Mouse (Mus musculus): ENCODE measurements around the gene Slc46a3. TPM values are rescaled to one million over a fixed set of nuclear protein-coding genes. Genes with fewer than 3 reads are reported as not detected.

Slc46a3 gene
- total and polyA plus RNA-seq, 3 experiments = 4.8 to 6.6 (median 6.5) TPM

Other genes starting within 250 kb of the Slc46a3 start
- gene Flt1, start 168.8 kb downstream of the Slc46a3 start, total RNA-seq (2012; rRNA removed) = 0.29 and 0.47 TPM in 2 replicates
- 0.26 and 0.27 TPM in 2 replicates for gene Flt1, start 168.8 kb downstream of the Slc46a3 start, total RNA-seq (2014; rRNA removed)
- gene Flt1, start 168.8 kb downstream of the Slc46a3 start, polyA plus RNA-seq (2012; ENCODE audit: insufficient read length, low read depth) = 0.85 and 0.94 TPM in 2 replicates
- 164 and 227 TPM in 2 replicates for gene Pomp, start 34.4 kb downstream of the Slc46a3 start, total RNA-seq (2012; rRNA removed)
- gene Pomp, start 34.4 kb downstream of the Slc46a3 start, total RNA-seq (2014; rRNA removed) = 615 and 618 TPM in 2 replicates
- gene Pomp, start 34.4 kb downstream of the Slc46a3 start, polyA plus RNA-seq (2012; ENCODE audit: insufficient read length, low read depth) = 238 and 303 TPM in 2 replicates
- gene Mtus2, start 62.5 kb upstream of the Slc46a3 start, total RNA-seq (2012; rRNA removed) = 0.13 TPM in 2 replicates
- gene Mtus2, start 62.5 kb upstream of the Slc46a3 start, total RNA-seq (2014; rRNA removed) = 0.03 TPM in 1 of 2 replicates, not detected in the other
- 0.29 TPM in 1 of 2 replicates, not detected in the other for gene Mtus2, start 62.5 kb upstream of the Slc46a3 start, polyA plus RNA-seq (2012; ENCODE audit: insufficient read length, low read depth)